Mouse (Mus musculus) stomach, postnatal 0 days (tissue): Measurements from ENCODE around the gene Endov. TPM values are rescaled to one million over a fixed set of nuclear protein-coding genes. Genes with fewer than 3 reads are reported as not detected.

Source experiments
- ATAC-seq: fragments of 200-750 bp; cut with Nextera tagmentation; 2 replicates; pipeline ENCODE4 v1.8.0; 2017; ENCODE audit not compliant: low FRiP score, low TSS enrichment
- DNase-seq: peaks from one replicate; pipeline ENCODE4 v3.0.0-alpha.2; 2016; ENCODE audit warnings: low spot score
- H3K27ac ChIP-seq: fragments of 300-500 bp; sonication (generic); replicated peaks from 2 replicates; pipeline ENCODE4 v1.5.1; 2014; ENCODE audit warnings: mild to moderate bottlenecking, control low read depth
- H3K27me3 ChIP-seq: fragments of 300-500 bp; sonication (generic); 2 replicates; pipeline ENCODE4 v1.6.1; 2014; ENCODE audit warnings: low read length; ENCODE audit not compliant: control insufficient read depth, insufficient read depth
- H3K36me3 ChIP-seq: fragments of 300-500 bp; sonication (generic); 2 replicates; pipeline ENCODE4 v1.6.1; 2014; ENCODE audit warnings: low read length, mixed read lengths; ENCODE audit not compliant: control insufficient read depth, insufficient read depth
- H3K4me1 ChIP-seq: fragments of 300-500 bp; sonication (generic); replicated peaks from 2 replicates; pipeline ENCODE4 v1.6.1; 2014; ENCODE audit warnings: antibody characterized with exemption; ENCODE audit not compliant: control insufficient read depth, insufficient read depth
- H3K4me2 ChIP-seq: fragments of 300-500 bp; sonication (generic); replicated peaks from 2 replicates; pipeline ENCODE4 v1.6.1; 2014; ENCODE audit warnings: low read depth, mild to moderate bottlenecking, control low read depth, moderate library complexity
- H3K4me3 ChIP-seq: fragments of 300-500 bp; sonication (generic); 2 replicates; pipeline ENCODE4 v1.5.1; 2014; ENCODE audit warnings: low read depth, low read length, control low read depth
- H3K9ac ChIP-seq: fragments of 300-500 bp; sonication (generic); 2 replicates; pipeline ENCODE4 v1.6.1; 2014; ENCODE audit warnings: mild to moderate bottlenecking, low read length, control low read depth, mixed read lengths
- H3K9me3 ChIP-seq: fragments of 300-500 bp; sonication (generic); 2 replicates; pipeline ENCODE4 v1.6.1; 2016; ENCODE audit warnings: low read length; ENCODE audit not compliant: control insufficient read depth
- CTCF ChIP-seq: IDR thresholded peaks from 2 replicates; pipeline ENCODE4 v1.5.1; 2016; ENCODE audit warnings: antibody characterized with exemption, low read depth, mild to moderate bottlenecking, moderate library complexity
- EP300 ChIP-seq: optimal IDR thresholded peaks from 2 replicates; pipeline ENCODE3; 2016; ENCODE audit warnings: antibody characterized with exemption
- WGBS: fragments of 180-500 bp; shearing (Covaris S2); extraction: QIAGEN DNeasy Blood & Tissue Kit; methylation state at CpG from one replicate; pipeline ENCODE4 v1.1.7; 2014; 5-methylcytosine and 5-hydroxymethylcytosine counted together
- polyA plus RNA-seq: library from polyadenylated mRNA; unstranded; fragments of >200 nt; fragmentation: Nextera tagmentation; extraction: Ambion mirVana; gene quantifications from 2 replicates; pipeline ENCODE4 v1.2.1, GENCODE M21; 2015

Endov gene
- polyA plus RNA-seq, 1 experiment from 2014 or later: 9.2 TPM

GRCm38 (mm10) chr11:119492830-119493229 lies 1.7 kb downstream of the Endov start:
- no peak overlapping the region for H3K27ac ChIP-seq
- H3K27me3 ChIP-seq: no peaks in the 10 kb centered on the region
- H3K4me1 ChIP-seq: no peaks in the 10 kb centered on the region
- H3K4me3 ChIP-seq: no peak overlapping the region
- H3K4me2 ChIP-seq: peak overlapping the region; percentile 87; the same call in 1 of the 2 replicates
- H3K36me3 ChIP-seq: no peaks in the 10 kb centered on the region
- whole genome bisulfite sequencing: 96% methylated on average over 6 of the region's 6 CpGs
- no peak for DNase-seq
- TF ChIP-seq CTCF (no peak), EP300 (no peak)
- H3K9me3 ChIP-seq: no peaks in the 10 kb centered on the region
- H3K9ac ChIP-seq: no peak overlapping the region
- ATAC-seq: no peak

- Histone ChIP-seq H3K27me3 (no peaks in the 10 kb centered on the region), H3K27ac (no peak overlapping the region), H3K36me3 (no peaks in the 10 kb centered on the region), H3K9me3 (no peaks in the 10 kb centered on the region), H3K9ac (no peak overlapping the region), H3K4me1 (no peaks in the 10 kb centered on the region), H3K4me3 (no peak overlapping the region), H3K4me2 (no peak overlapping the region)
- DNase-seq (peak; percentile 16), ATAC-seq (no peak)
- WGBS: 60% methylated on average over 4 of the region's 4 CpGs
- TF ChIP-seq CTCF (no peak), EP300 (no peak)
Measured at GRCm38 (mm10) chr11:119493516-119493915, 2.4 kb downstream of the Endov start.

GRCm38 (mm10) chr11:119496147-119496546 lies 5.0 kb downstream of the Endov start:
- Histone ChIP-seq H3K27ac (no peak overlapping the region), H3K4me1 (no peaks in the 10 kb centered on the region), H3K9me3 (no peaks in the 10 kb centered on the region), H3K36me3 (0 out of 2 replicates have a peak, but pooled peaks cover 5% of the 10 kb centered on the region), H3K9ac (no peak overlapping the region), H3K27me3 (no peaks in the 10 kb centered on the region), H3K4me3 (no peak overlapping the region), H3K4me2 (no peak overlapping the region)
- DNase-seq (no peak), ATAC-seq (no peak)
- no peak for TF ChIP-seq CTCF
- no peak for TF ChIP-seq EP300
- WGBS: 77% methylated on average over 5 of the region's 5 CpGs

- no peak overlapping the region for H3K4me3 ChIP-seq
- DNase-seq: no peak
- H3K9me3 ChIP-seq: no peaks in the 10 kb centered on the region
- H3K4me2 ChIP-seq: no peak overlapping the region
- no peaks in the 10 kb centered on the region for H3K27me3 ChIP-seq
- ATAC-seq: no peak
- H3K9ac ChIP-seq: no peak overlapping the region
- WGBS: 68% methylated on average over 4 of the region's 4 CpGs
- H3K36me3 ChIP-seq: 0 out of 2 replicates have a peak, but pooled peaks cover 9% of the 10 kb centered on the region
- no peaks in the 10 kb centered on the region for H3K4me1 ChIP-seq
- H3K27ac ChIP-seq: no peak overlapping the region
- no peak for TF ChIP-seq EP300
- no peak for TF ChIP-seq CTCF
Measured at GRCm38 (mm10) chr11:119497451-119497850, 6.3 kb downstream of the Endov start.

GRCm38 (mm10) chr11:119499297-119499696 lies 8.2 kb downstream of the Endov start:
- WGBS: 89% methylated on average over 4 of the region's 4 CpGs
- DNase-seq (no peak), ATAC-seq (no peak)
- Histone ChIP-seq H3K36me3 (0 out of 2 replicates have a peak, but pooled peaks cover 9% of the 10 kb centered on the region), H3K9ac (no peak overlapping the region), H3K4me1 (no peaks in the 10 kb centered on the region), H3K4me3 (no peak overlapping the region), H3K4me2 (no peak overlapping the region), H3K27me3 (no peaks in the 10 kb centered on the region), H3K9me3 (no peaks in the 10 kb centered on the region), H3K27ac (no peak overlapping the region)
- TF ChIP-seq CTCF (no peak), EP300 (no peak)

- no peak overlapping the region for H3K4me3 ChIP-seq
- H3K27me3 ChIP-seq: no peaks in the 10 kb centered on the region
- no peak overlapping the region for H3K27ac ChIP-seq
- 84% methylated on average over 2 of the region's 2 CpGs for WGBS
- DNase-seq (no peak), ATAC-seq (no peak)
- no peaks in the 10 kb centered on the region for H3K4me1 ChIP-seq
- H3K36me3 ChIP-seq: peaks cover 16% of the 10 kb centered on the region; the same call in 1 of the 2 replicates
- no peak overlapping the region for H3K4me2 ChIP-seq
- no peaks in the 10 kb centered on the region for H3K9me3 ChIP-seq
- no peak for TF ChIP-seq CTCF
- no peak for TF ChIP-seq EP300
- no peak overlapping the region for H3K9ac ChIP-seq
Measured at GRCm38 (mm10) chr11:119500011-119500410, 8.9 kb downstream of the Endov start.
